Mouse (Mus musculus) CH12.LX (cell line): ENCODE data around the gene Fam172a. TPM values are rescaled to one million over a fixed set of nuclear protein-coding genes. Genes with fewer than 3 reads are reported as not detected.

Experiments used
- DNase-seq: peaks from one replicate; pipeline ENCODE4 v3.0.0-alpha.2; 2013; ENCODE audit errors: extremely low read depth
- H3K27ac ChIP-seq: 2 replicates; pipeline ENCODE4 v1.5.1; 2012; ENCODE audit warnings: low read depth, mild to moderate bottlenecking, control low read depth, moderate library complexity; ENCODE audit not compliant: insufficient read depth
- H3K27me3 ChIP-seq: replicated peaks from 2 replicates; pipeline ENCODE3; 2012; ENCODE audit warnings: inconsistent platforms
- H3K36me3 ChIP-seq, 2 experiments: replicated peaks in 1 of 2; 2 replicates each; pipeline versions ENCODE3 to v1.6.1; 2012; ENCODE audit warnings: inconsistent platforms in 1 of 2, low read length in 1 of 2, mild to moderate bottlenecking in 1 of 2, mixed read lengths in 1 of 2, moderate library complexity in 1 of 2; ENCODE audit not compliant: control insufficient read depth in 1 of 2, insufficient read depth in 1 of 2
- H3K4me1 ChIP-seq, 2 experiments: 2 replicates each; pipeline ENCODE4 v1.6.1; 2012; ENCODE audit warnings: inconsistent platforms in 1 of 2, moderate library complexity in 1 of 2; ENCODE audit not compliant: insufficient read depth in 2 of 2, control insufficient read depth in 1 of 2
- H3K4me2 ChIP-seq: 2 replicates; pipeline ENCODE4 v1.6.1; 2012; ENCODE audit warnings: low read depth, mild to moderate bottlenecking, control low read depth; ENCODE audit not compliant: poor library complexity, insufficient read depth, severe bottlenecking
- H3K4me3 ChIP-seq, 3 experiments: fragments of 150-350 bp in 1 of 3; sonication (generic) in 1 of 3; replicated peaks in 1 of 3; 2 replicates each; pipeline versions ENCODE3 to v1.5.1; 2011 to 2012; ENCODE audit warnings: low read depth in 2 of 3, low read length in 2 of 3, mild to moderate bottlenecking in 2 of 3, moderate library complexity in 2 of 3, control low read depth in 1 of 3, improper control_type of control experiment in 1 of 3, inconsistent platforms in 1 of 3, mixed read lengths in 1 of 3; ENCODE audit not compliant: poor library complexity in 1 of 3
- H3K79me2 ChIP-seq: replicated peaks from 2 replicates; pipeline ENCODE4 v1.6.1; 2012; ENCODE audit warnings: mild to moderate bottlenecking, moderate library complexity; ENCODE audit not compliant: control insufficient read depth, poor library complexity, insufficient read depth, severe bottlenecking; ENCODE audit errors: extremely low read depth
- H3K9ac ChIP-seq: 2 replicates; pipeline ENCODE4 v1.6.1; 2012; ENCODE audit warnings: low read depth, mild to moderate bottlenecking, control low read depth, moderate library complexity; ENCODE audit not compliant: insufficient read depth
- H3K9me3 ChIP-seq: replicated peaks from 2 replicates; pipeline ENCODE3; 2012; ENCODE audit warnings: low read length, inconsistent platforms, mixed read lengths
- BHLHE40 ChIP-seq: IDR thresholded peaks from 2 replicates; pipeline ENCODE4 v1.6.1; 2011; ENCODE audit warnings: mild to moderate bottlenecking, low read depth, low read length, improper control_type of control experiment
- CHD1 ChIP-seq: IDR thresholded peaks from 2 replicates; pipeline ENCODE4 v1.6.1; 2012; ENCODE audit warnings: low read depth, low read length, improper control_type of control experiment, inconsistent platforms
- CHD2 ChIP-seq: IDR thresholded peaks from 2 replicates; pipeline ENCODE4 v1.6.1; 2011; ENCODE audit warnings: low read length, improper control_type of control experiment
- CTCF ChIP-seq, 2 experiments: IDR thresholded peaks in 1 of 2; conservative IDR thresholded peaks in 1 of 2; 2 replicates each; pipeline ENCODE4 v1.5.1; 2011 to 2012; ENCODE audit warnings: low read depth in 2 of 2, low read length in 2 of 2, improper control_type of control experiment in 1 of 2, inconsistent platforms in 1 of 2, mild to moderate bottlenecking in 1 of 2, moderate library complexity in 1 of 2
- E2F4 ChIP-seq: IDR thresholded peaks from 2 replicates; pipeline ENCODE4 v1.6.1; 2011; ENCODE audit warnings: low read depth, low read length, improper control_type of control experiment; ENCODE audit not compliant: insufficient replicate concordance
- ELF1 ChIP-seq: IDR thresholded peaks from 2 replicates; pipeline ENCODE4 v1.6.1; 2014; ENCODE audit warnings: low read depth, mild to moderate bottlenecking, inconsistent platforms, low read length, improper control_type of control experiment
- EP300 ChIP-seq: IDR thresholded peaks from 2 replicates; pipeline ENCODE4 v1.6.1; 2011; ENCODE audit warnings: low read length, improper control_type of control experiment
- IRF4 ChIP-seq: IDR thresholded peaks from 2 replicates; pipeline ENCODE4 v1.6.1; 2014; ENCODE audit warnings: low read depth, mild to moderate bottlenecking, inconsistent platforms, low read length, improper control_type of control experiment
- KAT2A ChIP-seq: IDR thresholded peaks from 2 replicates; pipeline ENCODE4 v1.6.1; 2012; ENCODE audit warnings: low read length, improper control_type of control experiment, inconsistent platforms; ENCODE audit not compliant: insufficient replicate concordance
- MAFK ChIP-seq: IDR thresholded peaks from 2 replicates; pipeline ENCODE4 v1.6.1; 2011; ENCODE audit warnings: low read length, improper control_type of control experiment; ENCODE audit not compliant: insufficient replicate concordance
- MXI1 ChIP-seq: IDR thresholded peaks from 2 replicates; pipeline ENCODE4 v1.6.1; 2011; ENCODE audit warnings: mild to moderate bottlenecking, low read depth, low read length, improper control_type of control experiment
- MYC ChIP-seq: IDR thresholded peaks from 2 replicates; pipeline ENCODE4 v1.6.1; 2011; ENCODE audit warnings: low read depth, mild to moderate bottlenecking, improper control_type of control experiment, low read length
- RCOR1 ChIP-seq: conservative IDR thresholded peaks from 2 replicates; pipeline ENCODE4 v1.6.1; 2012; ENCODE audit warnings: low read depth, mild to moderate bottlenecking, inconsistent platforms, low read length, improper control_type of control experiment
- SIN3A ChIP-seq: IDR thresholded peaks from 2 replicates; pipeline ENCODE4 v1.6.1; 2012; ENCODE audit warnings: low read length, improper control_type of control experiment, inconsistent platforms
- UBTF ChIP-seq: IDR thresholded peaks from 2 replicates; pipeline ENCODE4 v1.6.1; 2012; ENCODE audit warnings: low read depth, mild to moderate bottlenecking, inconsistent platforms, low read length, improper control_type of control experiment, moderate library complexity
- USF1 ChIP-seq: IDR thresholded peaks from 2 replicates; pipeline ENCODE4 v1.6.1; 2014; ENCODE audit warnings: low read depth, mild to moderate bottlenecking, inconsistent platforms, low read length, improper control_type of control experiment
- ZMIZ1 ChIP-seq: IDR thresholded peaks from 2 replicates; pipeline ENCODE4 v1.6.1; 2012; ENCODE audit warnings: low read depth, mild to moderate bottlenecking, inconsistent platforms, low read length, improper control_type of control experiment
- dilution Hi-C: fragments of 300-500 bp; cut with MboI; formaldehyde crosslinking; loops from 2 replicates; pipeline ENCODE4 v1.14.3; 2020; ENCODE audit warnings: low sequenced_read_pairs; ENCODE audit not compliant: extremely low pct_unique_long_range_greater_than_20kb, extremely low pct_ligation_motif_present
- in situ Hi-C: fragments of 300-500 bp; cut with MboI; formaldehyde crosslinking; loops from 3 replicates; pipeline ENCODE4 v1.14.3; 2019; ENCODE audit warnings: low sequenced_read_pairs, low pct_ligation_motif_present, low pct_unique_long_range_greater_than_20kb, mixed read lengths
- polyA plus RNA-seq: library from polyadenylated mRNA; unstranded; fragments of >175 nt; gene quantifications from 2 replicates; pipeline ENCODE4 v1.2.1, GENCODE M21; 2012; ENCODE audit warnings: low read depth; ENCODE audit not compliant: insufficient read length
- total RNA-seq, 2 experiments: library from RNA; depleted of rRNA; stranded (reverse); fragments of 300-350 nt in 1 of 2; fragments of >200 nt in 1 of 2; gene quantifications; 2 replicates each; pipeline ENCODE4 v1.2.3; 2012 to 2014

The Fam172a gene
- total and polyA plus RNA-seq, 3 experiments, result 12.2 to 24.7 (median 16.9) TPM

- Histone ChIP-seq H3K36me3 (no peaks in the 10 kb centered on the region), H3K9ac (no peak overlapping the region), H3K4me1 (no peaks in the 10 kb centered on the region), H3K4me3 (no peak overlapping the region), H3K4me2 (no peak overlapping the region), H3K9me3 (no peaks in the 10 kb centered on the region), H3K27ac (no peak overlapping the region), H3K79me2 (no peaks in the 10 kb centered on the region), H3K27me3 (no peaks in the 10 kb centered on the region)
- TF ChIP-seq MAFK, result no peak
- TF ChIP-seq KAT2A, result no peak
- no peak for TF ChIP-seq CHD1
- no peak for TF ChIP-seq MYC
- no peak for TF ChIP-seq ELF1
- dilution Hi-C loops, result no loop called here
- DNase-seq, result no peak
- in situ Hi-C loops, result no loop called here
Observed at GRCm38 (mm10) chr13:78032821-78033220, 331.0 kb downstream of the Fam172a start.

- Histone ChIP-seq H3K27me3 (no peaks in the 10 kb centered on the region), H3K4me3 (no peak overlapping the region), H3K79me2 (no peaks in the 10 kb centered on the region), H3K9me3 (no peaks in the 10 kb centered on the region), H3K27ac (no peak overlapping the region), H3K4me1 (no peaks in the 10 kb centered on the region), H3K36me3 (peaks cover 0 to 2% of the 10 kb centered on the region in 2 experiments), H3K9ac (no peak overlapping the region), H3K4me2 (no peak overlapping the region)
- TF ChIP-seq IRF4 (no peak), SIN3A (no peak), RCOR1 (no peak), EP300 (no peak), ZMIZ1 (no peak), MYC (no peak), MAFK (no peak), UBTF (no peak), E2F4 (no peak), USF1 (no peak), CHD1 (no peak), MXI1 (no peak), CTCF (conservative IDR thresholded peaks at IDR 0.05 in 1 of 2, IDR thresholded peaks at IDR 0.05 in 1 of 2; ENCODE audit: low read depth in 2 of 2, low read length in 2 of 2) (no peak), BHLHE40 (no peak), CHD2 (no peak)
- in situ Hi-C loops (no loop called here), dilution Hi-C loops (no loop called here)
- DNase-seq, result no peak
Observed at GRCm38 (mm10) chr13:78037203-78037602, 335.4 kb downstream of the Fam172a start.
